Mouse (Mus musculus): Measurements from ENCODE around the gene Hoxc10.

The Hoxc10 gene

DNA sequence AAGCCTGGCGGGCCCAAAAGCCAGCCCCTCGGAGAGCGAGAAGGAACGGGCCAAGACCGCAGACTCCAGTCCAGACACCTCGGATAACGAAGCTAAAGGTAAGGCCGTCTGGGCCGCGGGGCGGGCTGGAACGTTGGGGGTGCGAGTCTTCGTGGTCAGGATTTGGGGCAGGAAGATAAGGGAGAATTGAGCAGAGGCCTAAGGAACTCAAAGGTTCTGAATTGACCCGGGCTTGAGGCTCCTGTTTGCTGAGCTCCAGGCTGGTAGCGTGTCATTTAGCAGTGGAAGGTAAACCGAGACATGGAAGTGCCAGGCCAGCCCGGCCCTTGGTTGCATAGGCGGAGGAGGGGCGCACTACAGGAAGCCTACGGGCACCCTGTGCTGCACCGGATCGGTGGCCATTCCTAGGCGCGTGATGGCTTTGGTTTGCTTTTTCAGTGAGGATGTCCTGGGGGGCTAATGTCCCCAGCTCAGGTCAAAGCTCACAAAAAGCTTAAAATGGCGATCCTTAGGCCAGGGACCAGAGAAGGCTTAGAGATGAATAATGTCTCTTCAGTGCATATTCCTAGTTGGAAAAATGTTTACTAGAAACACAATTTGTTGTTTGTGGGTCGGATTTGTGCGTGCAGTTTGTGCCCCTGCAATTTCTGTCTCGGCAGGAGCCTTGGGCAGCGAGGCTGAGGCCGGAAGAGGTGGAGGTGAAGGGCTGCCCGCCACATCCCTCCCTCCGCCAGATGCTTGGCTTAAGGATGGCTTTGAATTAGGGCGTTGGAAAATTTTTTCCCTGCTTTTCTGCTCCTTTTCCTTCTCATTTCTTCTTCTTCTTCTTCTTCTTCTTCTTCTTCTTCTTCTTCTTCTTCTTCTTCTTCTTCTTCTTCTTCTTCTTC is 1.2 kb downstream of the Hoxc10 start:
- DNase-seq (ENCODE audit: low spot score): no peak

DNA sequence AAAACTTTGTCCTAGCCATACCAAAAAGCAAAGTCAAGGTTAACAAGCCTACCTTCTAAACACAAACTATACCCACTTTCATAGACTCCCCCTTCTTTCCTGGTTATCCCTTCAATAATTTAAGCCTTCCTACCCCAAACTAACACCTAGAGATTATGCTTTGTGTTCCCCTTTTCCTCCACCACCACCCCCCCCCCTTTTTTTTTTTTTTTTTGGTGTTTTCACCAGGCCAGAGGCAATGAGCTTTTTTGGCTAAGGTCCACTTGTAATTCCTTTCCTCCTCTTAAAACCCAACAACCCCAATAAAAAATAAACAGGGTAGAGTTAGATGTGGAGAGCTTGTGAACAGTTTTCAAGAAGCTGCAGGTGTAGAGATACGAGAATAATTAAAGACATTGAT is 2.7 kb downstream of the Hoxc10 start:
- DNase-seq (ENCODE audit: low spot score): no peak

DNA sequence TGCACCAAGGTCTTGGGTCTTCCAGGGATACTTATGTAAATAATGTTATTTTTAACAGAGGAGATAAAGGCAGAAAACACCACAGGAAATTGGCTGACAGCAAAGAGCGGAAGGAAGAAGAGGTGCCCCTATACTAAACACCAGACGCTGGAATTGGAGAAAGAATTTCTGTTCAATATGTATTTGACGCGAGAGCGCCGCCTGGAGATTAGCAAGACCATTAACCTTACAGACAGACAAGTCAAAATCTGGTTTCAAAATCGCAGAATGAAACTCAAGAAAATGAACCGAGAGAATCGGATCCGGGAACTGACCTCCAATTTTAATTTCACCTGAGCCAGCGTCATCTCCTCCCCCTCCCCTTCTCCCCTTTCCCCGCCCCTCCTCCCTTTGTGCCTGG is 4.1 kb downstream of the Hoxc10 start:
- no peak for DNase-seq (ENCODE audit: low spot score)

DNA sequence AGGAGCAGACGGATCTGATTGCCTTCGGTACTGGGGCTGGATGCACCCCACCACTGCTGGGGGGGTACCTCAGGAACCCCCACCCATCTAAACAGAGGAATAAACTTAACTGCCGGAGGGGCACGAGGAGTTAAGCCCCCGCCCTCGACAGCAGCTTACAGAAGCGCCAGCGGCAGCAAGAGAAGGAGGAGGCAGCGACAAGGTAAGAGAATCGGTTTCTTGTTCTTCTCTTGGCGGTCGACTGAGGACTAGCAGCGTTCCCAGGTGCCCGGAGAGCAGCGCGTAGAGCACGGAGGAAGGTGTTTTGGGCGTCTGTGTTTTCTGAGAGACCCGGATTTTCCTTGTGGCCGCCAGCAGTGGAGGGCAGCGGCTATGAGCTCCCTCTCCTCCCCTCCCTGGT is 5.7 kb downstream of the Hoxc10 start:
- DNase-seq (ENCODE audit: low spot score): no peak

DNA sequence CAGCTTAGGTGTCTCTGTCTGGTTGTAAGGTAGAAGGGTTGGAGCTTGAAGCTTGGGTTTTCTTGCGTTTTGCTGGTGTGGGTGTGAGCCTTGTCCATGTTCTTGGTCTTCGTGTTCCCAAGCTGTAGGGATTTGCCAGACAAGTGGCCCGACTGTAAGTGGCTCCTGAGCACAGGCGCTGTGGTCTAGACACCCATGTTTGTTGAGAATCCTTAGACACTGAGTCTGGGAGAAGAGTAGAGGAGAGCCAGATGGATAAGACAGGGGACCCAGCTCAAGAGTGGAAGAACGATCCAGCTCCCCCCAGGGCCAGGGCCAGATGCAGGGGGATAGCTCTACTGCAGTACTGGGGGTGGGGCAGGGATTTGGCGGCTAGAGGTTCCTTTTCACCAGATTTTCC is 6.2 kb downstream of the Hoxc10 start:
- no peak for DNase-seq (ENCODE audit: low spot score)

DNA sequence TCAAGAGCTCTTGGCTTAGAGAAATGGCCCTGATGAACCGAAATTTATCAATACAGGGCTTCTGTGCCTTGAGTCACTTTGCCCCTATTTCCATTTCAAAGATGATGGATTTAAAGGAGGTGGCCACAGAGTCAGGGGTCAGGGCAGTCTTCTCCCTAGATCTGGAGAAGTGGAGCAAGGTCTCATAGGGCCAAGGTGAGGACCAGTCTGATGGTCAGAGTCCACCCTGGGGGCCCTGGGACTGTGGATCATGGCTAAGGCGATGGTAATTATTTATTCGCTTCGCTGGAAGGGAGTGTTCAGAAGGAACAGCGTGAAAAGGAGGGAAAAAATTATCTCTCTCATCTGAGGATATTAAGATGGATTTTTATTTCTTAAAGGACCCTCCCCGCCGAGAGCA is 8.4 kb downstream of the Hoxc10 start:
- no peak for DNase-seq (ENCODE audit: low spot score)

DNA sequence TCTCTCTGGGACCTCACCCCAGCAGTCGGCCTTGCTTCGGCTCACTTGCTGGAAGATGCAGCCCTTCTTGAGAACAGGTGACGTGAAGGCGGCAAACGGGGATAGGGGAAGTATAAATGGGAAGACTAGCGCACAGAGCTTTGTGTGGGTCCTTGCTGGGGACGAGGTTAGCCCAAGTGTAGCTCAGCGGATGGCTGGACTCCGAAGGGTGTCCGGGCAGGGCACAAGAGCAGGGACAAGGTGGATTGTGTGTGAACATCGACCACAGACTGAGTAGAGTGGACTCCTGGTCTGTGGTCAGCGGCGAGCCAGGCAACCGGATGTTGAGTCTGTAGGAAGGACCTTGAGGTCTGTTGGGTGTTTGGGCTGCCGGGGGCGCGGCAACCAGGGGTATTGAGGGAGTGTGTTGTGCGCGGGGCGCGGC is 9.1 kb downstream of the Hoxc10 start:
- no peak for DNase-seq (ENCODE audit: low spot score)

DNA sequence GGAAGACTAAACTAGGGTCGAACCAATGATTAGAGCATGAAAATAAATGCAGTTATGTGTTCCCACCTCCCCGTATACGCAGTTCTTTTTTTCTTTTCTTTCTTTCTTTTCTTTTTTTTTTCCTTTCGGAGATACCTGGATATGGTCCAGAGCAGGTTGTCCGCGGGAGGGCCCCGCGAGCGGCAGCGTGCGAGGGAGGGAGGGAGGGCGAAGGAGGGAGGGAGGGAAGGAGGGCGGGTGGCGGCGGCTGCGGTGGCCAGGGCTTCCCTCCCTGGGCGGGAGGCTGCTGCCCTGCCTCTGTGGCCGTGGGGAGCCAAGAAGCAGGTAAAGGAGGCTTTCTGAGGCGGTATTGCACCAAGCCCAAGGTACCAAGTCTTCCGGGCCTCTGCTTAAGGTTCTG is 9.6 kb downstream of the Hoxc10 start, which contains the start of gene Hoxc9:
Gene Hoxc9 (plus strand): TSS at position 269 of the 400 bp plus-strand sequence.
- DNase-seq (ENCODE audit: low spot score): no peak

DNA sequence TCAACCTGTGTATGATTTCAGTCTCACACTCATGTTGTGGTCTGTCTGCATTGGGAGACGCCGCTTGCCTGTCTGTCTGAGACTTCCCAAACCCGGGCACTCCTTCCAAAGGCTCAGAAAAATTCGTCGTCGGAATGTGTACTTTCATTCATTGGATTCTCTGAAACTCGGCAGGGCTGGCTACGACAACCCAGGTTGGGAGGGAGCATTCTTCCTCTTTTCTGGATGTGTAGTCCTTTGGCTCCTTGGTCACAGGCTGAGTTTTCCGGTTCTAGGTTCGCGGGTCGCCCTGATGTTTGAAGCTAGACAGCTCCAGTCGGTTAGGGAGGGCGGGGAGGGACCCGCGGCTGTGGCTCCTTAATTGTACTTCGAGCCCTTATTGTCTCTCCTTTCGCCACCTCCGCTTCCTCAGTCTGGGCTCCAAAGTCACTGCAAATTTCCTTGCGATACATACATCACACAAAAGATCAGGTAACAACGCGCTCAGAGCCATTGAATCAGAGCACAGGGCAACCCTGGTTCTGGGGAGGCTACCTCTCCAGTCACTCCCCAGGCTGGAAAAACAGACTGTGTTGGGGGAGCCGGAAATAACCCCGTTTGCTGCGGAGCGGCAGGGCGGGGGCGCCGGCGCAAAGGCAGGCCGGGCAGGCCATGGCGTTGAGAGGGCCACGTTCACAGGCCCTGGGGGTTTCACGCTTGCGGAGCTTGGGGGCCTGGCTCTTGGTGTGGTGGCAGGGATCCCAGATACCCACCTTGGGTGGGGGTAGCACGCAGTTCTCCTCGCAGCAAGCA is 10.2 kb downstream of the Hoxc10 start:
- DNase-seq (ENCODE audit: low spot score): no peak

DNA sequence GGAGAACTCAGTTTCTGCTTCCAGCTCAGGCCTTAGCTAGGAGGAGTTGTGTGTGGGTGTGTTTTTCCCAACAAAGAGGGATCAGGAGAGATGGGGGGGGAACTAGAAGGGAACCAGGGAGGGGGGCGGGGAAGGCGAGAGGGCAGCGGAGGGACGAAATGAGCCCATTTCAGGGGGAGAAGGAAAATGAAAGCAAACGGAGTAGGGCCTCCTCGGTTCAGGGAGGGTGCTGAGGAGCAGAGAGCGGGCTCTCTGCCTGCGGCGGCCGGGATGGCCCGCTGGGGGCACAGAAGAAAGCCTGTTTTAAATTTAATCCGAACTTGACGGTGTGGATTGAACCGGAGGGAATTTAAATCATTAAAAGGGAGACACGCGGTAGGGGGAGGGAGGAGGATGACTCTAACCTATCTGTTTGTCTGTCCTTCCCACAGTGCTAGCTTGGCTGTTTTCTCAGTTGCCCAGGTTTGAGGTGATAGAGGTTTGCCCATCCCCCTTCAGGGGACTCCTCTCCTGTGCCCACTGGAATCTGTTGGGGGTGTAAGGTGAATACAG is 10.9 kb downstream of the Hoxc10 start:
- DNase-seq (ENCODE audit: low spot score): no peak

DNA sequence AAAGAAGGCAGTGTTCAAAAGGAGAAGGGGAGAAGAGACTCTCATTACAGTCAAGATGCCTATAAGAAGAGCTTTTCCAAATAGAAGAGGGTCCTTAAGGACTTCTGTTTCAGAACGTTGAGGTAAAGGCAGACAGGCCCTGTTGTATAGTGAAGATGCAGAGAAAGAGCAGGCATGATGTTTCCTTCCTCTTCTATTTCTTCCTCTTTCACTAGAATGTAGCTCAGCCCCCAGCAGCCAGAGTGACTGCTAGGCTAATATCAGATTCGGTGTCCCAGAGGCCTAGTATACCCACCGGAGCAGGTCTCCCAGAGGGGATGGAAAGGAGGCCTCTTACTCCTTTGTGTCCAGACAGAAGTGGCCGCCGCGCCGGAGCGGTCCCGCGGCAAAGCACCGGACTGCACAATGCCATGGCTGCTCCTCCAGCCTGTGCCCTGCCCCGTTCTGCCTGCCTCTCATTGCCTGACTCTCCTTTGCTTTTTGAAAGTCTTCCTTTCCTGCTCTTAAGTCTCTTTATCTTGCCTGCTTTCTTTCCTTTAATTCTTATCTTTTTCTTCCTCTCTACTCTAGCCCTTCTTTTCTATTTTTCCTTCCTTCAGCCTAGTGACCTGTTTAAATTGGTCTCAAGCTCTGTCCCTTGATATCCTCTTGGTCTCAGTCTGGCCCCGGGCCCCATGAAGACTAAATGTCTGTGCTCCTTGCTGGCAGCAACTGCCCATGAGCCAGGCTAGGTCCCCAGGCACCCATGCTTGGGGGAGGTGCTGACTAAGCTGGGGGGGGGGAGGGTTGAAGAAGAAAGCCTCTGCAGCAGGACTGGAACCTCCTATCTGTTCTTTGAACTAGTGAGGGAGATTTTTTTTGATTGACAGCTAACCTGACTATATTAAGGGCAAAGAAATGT is 12.3 kb downstream of the Hoxc10 start:
- DNase-seq (ENCODE audit: low spot score): no peak

DNA sequence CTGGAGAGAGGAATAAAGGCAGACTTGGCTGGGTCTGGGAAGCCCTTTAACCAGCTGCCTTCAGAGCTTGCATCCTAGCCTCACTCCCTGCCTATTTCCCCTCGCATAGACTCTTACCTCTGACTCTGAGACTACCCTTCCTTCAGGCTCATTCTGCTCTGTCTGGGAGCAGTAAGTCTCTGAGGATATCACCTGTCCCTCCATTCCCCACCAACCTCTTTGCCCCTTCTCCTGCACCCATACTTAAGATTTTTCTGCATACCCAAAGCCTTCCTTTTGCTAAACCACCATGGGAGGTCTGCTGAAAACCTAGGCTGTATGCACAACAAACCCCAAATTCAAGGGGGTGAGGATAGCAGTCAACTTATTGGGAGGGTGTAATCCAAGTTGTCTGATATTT is 13.3 kb downstream of the Hoxc10 start:
- no peak for DNase-seq (ENCODE audit: low spot score)

DNA sequence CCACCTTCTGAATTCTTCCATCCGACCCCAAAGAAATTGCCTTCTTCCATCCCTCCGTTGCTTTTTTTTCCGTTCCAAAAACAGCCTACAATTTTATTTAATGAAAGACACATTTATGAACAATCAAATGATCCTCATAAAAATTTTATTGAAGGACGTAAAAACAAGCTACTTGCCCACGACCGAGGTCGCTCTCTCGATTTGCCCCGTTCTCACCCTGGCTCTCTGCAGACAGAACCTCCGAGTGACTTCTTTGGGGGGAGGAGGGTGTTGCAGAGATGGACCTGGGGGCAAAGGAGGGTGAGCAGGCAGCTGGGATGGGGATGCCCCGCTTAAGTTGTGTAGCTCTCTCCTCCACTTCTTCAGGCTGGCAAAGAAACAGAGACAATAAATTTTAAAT is 13.8 kb downstream of the Hoxc10 start:
- DNase-seq (ENCODE audit: low spot score): no peak

DNA sequence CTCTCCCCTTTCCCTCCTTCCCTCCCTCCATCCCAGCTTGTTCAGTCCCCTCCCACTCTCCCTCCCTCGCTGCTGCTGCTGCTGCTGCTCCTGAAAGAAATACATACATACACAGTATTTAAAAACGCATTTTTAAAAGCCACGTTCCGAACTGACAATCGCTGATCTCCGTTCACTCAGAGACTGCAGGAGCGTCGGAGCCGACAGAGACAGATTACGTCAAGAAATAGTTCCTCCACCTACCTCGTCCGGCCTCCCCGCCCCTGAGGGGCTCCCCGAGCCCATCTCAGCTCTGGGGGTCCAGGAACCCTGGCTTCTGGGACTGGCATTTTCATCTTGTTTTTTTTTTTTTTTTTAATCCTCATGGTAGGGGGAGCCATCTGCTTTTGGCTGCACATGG is 14.3 kb downstream of the Hoxc10 start:
- DNase-seq (ENCODE audit: low spot score): no peak

DNA sequence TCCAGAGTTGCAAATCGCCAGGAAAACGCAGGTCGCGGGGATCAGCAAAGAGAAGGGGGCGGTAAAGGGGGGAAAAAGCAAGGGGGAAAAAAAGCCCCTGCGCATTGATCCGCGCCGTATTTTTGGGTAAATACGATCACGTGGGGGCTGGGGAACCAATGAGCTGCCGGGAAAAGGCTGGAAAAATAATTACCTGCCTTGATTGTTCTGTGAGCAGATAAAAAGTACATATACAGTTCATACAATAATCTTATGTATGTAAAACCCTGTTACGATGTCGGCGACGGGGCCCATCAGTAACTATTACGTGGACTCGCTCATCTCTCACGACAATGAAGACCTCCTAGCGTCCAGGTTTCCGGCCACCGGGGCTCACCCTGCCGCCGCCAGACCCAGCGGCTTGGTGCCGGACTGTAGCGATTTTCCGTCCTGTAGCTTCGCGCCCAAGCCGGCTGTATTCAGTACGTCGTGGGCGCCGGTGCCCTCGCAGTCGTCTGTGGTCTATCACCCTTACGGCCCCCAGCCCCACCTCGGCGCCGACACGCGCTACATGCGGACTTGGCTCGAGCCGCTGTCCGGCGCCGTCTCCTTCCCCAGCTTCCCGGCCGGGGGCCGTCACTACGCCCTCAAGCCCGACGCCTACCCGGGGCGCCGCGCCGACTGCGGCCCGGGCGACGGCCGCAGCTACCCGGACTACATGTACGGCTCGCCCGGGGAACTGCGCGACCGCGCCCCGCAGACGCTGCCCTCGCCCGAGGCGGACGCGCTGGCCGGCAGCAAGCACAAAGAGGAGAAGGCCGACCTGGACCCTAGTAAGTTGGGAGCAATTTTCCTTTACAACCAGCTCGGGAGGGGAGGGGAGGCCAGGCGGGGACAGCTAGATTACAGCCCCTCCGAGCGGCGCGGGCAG is 15.0 kb downstream of the Hoxc10 start:
- DNase-seq (ENCODE audit: low spot score): no peak

DNA sequence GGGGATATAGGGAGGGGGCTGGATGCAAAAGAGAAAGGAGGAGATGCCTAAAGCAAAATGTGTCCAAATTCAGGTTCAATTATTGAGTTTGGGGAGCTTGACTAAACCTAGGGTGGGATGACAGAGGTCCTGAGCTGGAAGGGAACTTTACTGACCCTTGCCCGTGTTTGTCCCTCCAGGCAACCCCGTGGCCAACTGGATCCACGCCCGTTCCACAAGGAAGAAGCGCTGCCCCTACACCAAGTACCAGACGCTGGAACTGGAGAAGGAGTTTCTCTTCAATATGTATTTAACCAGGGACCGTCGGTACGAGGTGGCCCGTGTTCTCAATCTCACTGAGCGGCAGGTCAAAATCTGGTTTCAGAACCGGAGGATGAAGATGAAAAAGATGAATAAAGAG is 17.1 kb downstream of the Hoxc10 start:
- no peak for DNase-seq (ENCODE audit: low spot score)

DNA sequence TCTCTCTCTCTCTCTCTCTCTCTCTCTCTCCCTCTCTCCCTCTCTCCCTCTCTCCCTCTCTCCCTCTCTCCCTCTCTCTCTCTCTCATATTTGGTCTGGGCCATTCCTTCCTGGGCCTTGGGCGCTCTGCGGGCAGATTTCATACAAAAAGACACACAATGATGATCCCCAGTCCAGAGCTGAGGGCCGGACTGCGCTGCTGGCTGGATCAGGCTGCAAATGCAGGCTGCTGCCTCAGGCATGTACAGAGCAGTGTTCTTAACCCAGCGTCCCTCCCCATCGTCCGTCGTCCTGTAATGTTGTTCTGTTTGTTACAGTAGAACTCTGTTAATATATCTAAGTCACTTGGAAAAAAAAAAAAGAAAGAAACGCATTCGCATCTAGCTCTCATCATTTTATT is 17.9 kb downstream of the Hoxc10 start:
- no peak for DNase-seq (ENCODE audit: low spot score)

DNA sequence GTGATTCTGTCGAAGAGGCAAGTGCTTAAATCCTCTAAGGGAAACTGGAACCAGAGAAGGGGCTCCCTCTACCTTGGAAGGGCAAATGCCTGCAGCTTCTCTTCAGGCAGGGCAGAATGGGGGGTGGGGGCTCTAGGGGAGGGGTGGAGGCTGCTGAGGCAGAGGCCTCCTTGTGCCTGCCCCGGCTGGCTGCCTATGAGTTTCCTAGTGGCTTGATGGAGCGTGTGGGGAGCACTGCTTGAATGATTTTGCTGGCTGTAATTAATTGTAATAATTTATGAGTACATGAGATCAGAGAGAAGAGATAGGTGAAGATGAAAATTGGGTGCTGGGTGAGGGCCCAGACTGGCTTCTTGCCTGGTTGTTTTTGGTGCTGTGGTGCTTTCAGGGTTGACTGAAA is 18.3 kb downstream of the Hoxc10 start:
- DNase-seq (ENCODE audit: low spot score): no peak

DNA sequence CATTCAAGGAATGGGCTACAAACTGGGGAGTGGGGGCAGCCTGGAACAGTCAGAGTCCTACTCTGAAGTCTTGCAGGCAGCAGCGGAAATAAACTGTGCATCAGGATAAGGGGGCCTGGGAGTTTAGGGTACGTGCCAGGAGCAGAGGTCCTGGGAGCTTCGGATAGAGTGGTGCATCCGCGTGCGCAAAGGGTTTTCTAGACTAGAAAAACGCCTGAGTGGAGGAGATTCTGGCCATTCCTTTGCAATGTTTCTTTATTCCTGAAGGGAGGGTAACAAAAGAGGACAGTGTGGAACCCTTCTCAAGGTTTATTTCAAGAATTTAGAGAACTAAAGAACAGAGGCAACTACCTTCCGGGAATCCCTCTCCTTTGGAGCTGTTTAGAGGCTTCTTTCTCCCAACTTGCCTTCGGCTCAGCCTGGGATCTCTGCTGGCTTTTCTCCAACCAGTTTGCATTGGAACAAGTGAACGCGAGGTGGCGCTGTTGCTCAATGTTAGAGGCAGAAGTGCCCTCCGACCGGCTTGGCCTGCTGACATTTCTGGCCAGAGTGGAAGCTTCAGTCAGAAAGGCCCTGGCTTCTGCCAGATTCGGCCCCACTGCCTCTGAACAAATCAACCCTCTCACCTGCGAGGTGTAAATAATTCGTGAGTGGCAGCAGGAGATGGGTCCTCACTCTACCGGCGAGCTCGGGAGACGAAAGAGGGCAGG is 20.7 kb downstream of the Hoxc10 start:
- DNase-seq (ENCODE audit: low spot score): peak; percentile 83

DNA sequence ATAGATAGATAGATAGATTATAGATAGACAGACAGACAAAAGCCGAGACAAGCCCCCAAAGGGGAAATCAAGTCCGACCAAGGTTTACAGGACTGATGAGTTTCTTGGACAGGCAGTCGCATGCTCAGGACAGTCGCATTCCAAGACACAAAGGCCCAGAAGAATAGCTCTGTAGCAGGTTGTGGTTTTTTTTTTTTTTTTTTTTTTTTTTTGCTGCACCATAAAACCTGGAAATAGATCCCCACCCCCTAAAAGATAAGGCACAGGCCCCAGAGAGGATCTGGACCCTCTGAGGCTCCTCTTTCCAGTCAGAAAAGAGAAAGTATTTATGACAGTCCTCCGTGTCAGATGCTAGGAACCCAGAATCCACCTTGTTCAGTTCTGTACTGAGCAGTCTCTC is 21.5 kb downstream of the Hoxc10 start:
- DNase-seq (ENCODE audit: low spot score): no peak
